Mouse (Mus musculus) liver, adult 2 months (tissue): ENCODE data around the gene Fam102a.

ENCODE experiments used
- CTCF ChIP-seq: fragments of 200-500 bp; IDR thresholded peaks from 2 replicates; pipeline ENCODE4 v1.5.1; 2011; ENCODE audit warnings: low read depth, low read length, control low read depth
- POLR2A ChIP-seq: fragments of 200-500 bp; IDR thresholded peaks from 2 replicates; pipeline ENCODE4 v1.6.1; 2011; ENCODE audit warnings: low read length, control low read depth; ENCODE audit not compliant: insufficient read depth; ENCODE audit errors: extremely low read depth

- TF ChIP-seq POLR2A = no peak
- no peak for TF ChIP-seq CTCF
Observed at GRCm38 (mm10) chr2:32500461-32500860, 34.7 kb upstream of the Fam102a start.
